Mouse (Mus musculus): ENCODE measurements around the gene Ginm1. TPM values are rescaled to one million over a fixed set of nuclear protein-coding genes. Genes with fewer than 3 reads are reported as not detected.
"Not testable (repeated sequence)": the region's sequence is repeated elsewhere in the genome, so short reads cannot be mapped to it uniquely, and the experiment has no call there.

Gene Ginm1
- total RNA-seq, 1 experiment from 2014 or later, result 51.2 TPM

DNA sequence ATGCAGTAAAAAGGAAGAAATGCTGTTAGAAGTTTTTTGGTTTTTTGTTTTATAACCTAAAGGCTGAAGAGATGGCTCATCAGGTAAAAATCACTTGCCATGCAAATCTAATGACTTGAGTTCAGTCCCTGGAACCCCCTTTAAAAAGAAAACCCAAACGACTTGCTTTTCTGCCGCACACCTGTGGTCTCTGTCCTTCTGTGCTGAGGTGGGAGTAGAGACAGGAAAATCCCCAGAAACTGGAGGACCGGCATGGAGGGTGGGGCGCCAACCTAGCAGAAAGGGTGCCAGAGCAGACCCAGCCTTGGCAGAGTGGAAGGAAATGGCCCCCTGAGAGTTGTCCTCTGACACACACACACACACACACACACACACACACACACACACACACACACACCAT, 26.1 kb upstream of the Ginm1 start:
- ATAC-seq (replicated peaks; ENCODE audit: low read depth, poor library complexity, severe bottlenecking), result no peak

DNA sequence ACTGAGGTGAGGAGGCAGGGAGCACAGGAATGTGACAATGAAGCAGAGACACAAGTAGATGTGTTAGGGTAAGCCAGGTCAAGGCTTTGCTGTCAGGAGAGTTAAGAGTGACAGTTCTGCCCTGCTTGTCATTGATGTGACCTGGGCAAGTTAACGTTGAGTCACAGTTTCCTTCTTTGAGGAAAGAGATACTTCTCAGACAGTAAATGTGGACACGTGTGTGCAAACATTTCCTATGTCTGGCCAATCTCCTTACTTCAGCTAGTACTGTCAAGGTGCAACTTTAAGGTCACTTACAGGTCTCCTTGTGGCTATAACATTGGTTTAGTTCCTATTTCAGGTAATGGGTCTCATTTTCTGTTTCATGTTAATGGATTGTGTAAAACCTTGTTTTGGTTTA, 23.9 kb upstream of the Ginm1 start:
- ATAC-seq (replicated peaks; ENCODE audit: low read depth, poor library complexity, severe bottlenecking), result no peak

DNA sequence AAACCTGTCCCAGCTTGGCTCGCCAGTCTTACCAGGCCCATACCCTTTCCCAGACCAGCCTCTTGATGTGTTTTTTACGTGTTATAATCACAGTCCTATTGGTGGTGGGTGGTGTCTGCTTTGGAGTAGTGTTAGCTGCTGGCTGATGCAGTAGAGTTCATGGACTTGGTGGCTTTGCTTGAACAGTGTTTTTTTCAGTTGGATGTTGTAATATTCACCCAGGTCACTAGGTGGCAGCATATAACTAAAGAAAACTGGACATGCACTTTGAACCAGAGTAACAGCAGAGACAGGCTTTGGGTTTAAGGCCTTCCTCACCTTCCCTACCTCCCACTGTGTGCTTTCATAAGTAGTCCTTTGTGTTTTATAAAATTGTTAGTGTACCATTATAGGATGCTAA, 17.3 kb upstream of the Ginm1 start:
- ATAC-seq (replicated peaks; ENCODE audit: low read depth, poor library complexity, severe bottlenecking), result peak; percentile 87

DNA sequence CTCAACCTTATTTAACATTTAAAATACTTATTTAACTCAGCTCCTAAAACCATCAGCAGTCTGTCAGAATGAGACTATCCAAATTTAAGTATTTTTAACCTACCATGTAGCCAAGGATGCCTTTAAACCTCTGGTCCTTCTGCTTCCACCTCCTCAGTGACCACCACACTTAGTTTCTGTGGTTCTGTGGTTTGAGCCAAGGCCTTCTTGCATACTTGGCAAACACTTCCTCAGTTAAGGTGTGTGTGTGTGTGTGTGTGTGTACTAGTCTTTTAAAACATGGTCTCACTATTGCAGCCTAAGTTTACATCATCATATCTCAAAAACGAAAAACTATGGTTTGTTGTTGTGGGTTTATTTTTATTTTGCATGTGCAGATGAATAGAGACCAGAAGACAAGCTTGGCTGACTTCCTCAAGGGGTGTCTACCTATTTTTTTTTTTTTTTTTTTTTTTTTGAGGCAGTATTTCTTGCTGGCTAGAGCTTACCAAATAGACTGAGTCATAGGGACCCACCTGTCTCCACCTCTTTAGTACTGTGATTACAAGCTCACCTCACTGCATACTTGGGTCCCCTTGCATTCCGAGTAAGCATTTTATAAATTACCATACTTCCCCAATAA, 10.0 kb upstream of the Ginm1 start:
- no peak for ATAC-seq (replicated peaks; ENCODE audit: low read depth, poor library complexity, severe bottlenecking)

DNA sequence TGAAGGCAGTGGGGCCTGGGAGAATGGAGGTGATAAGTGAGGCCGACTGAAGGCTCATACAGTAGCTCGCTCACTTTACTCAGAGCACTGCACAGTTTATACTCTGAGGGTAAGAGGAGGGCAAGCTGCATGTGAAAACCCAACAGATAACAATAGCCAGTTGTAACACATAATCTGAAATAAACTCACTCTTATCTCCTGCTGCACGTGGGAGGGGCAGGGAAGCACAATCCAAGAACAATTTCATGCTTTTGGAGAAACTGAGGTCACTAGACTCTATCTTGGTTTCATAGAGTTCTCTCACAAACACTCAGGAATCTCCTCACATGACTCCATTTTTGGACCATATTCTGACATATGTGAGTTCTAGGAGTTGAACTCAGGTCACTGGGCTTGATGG, 8.6 kb upstream of the Ginm1 start:
- ATAC-seq (replicated peaks; ENCODE audit: low read depth, poor library complexity, severe bottlenecking), result no peak

DNA sequence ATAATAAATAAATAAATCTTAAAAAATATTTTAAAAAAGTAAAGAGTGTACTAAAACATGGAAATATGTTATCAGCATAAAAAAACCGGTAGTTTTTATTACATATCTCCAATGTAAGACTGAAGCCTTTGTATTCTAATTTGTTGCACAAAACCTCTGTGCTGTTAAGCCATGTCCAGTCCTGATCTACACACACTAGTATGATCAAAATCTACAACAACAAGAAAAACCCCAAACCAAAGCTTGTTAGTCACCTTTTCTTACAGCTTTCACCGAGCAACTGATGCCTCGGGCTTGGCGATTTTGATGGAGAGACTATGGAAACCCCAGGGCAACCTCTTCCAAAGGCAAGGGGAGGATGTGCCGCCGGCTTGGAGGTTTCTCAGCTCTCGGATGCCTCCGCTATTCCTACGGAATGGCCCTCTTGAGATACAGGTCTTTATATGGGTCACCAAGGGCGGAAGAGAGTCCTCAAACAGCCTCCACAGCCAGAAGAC, 322 bp downstream of the Ginm1 start:
- no peak; the same call in 1 of the 2 replicates for ATAC-seq (replicated peaks; ENCODE audit: low read depth, poor library complexity, severe bottlenecking)

DNA sequence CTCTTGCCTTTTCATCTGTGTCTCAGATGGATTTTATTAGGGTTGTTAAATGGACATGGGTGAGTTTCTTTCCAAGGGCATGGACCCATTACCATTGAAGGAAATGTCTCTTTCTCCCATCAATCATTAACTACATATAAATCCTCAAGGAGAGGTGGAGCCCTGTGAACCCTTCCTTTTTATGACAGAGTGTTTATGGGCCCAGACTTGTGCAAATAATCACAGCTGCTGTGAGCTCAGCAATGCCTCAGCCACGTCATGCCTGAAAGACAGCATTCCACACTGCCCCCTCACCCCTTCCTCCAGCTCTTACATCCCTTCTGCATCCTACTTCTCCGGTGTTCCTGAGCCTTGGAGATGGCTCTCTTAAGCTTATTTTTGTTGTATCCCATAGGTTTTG, 5.3 kb downstream of the Ginm1 start:
- no peak for ATAC-seq (replicated peaks; ENCODE audit: low read depth, poor library complexity, severe bottlenecking)

DNA sequence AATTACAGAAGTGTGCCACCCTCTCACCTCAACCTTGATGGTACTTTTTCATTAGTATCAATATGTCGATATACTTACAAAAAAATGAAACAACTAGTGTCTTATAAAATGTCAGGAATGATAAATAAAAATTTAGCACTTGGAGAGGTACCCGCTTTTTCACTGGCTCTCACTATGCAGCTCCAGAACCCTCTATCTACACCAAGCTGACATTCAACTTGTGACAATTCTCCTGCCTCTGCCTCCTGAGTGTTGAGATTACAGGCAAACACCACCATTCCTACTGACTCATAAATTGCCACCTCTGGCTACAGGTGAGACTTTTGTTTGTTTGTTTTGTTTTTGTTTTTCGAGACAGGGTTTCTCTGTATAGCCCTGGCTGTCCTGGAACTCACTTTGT, 11.4 kb downstream of the Ginm1 start:
- peak; percentile 4; the same call in 1 of the 2 replicates for ATAC-seq (replicated peaks; ENCODE audit: low read depth, poor library complexity, severe bottlenecking)

DNA sequence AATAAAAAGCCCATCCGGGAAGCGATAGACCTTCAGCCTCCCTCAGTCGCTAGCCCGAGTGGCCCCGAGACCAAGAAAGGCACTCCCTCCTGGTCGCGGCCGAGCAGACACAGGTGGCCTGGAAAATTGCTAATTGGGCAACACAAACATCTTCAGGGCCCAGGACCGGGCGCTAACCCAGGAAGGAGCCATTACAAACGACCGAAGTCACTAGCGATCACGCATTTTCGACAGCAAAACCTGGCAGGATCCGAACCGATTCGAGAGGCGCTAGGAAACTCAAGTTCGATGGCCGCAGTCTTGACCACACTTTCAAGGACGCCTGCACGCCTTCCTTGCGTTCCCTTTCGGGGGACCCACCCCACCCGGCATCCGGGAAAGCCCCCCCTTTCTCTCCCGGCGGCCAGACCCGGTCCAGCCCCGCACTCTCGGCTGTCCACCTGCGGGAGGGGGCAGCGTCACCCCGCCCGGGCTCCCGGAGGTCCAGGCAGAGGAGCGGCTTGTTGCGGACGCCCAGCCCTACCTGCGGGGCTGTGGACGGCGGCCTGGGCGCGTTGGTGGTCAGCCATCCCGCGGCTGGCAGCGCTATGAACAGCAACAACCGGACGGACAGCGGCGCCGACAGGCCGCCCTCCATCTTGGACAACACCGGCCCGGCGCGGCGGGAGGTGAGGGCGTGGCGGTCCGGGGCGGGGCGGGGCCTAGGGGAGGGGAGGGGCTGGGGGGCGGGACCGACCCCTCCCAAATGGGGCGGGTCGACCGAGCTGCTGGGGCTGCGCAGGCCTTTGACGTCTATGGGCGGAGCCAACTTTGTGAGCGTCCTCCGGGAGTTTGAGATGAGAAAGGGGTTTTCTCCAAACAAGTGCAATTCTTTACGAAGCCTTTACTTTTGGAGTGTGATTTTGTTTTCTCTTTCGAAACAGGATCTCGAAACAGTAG, 12.1 kb downstream of the Ginm1 start:
- peak; percentile 94 for ATAC-seq (replicated peaks; ENCODE audit: low read depth, poor library complexity, severe bottlenecking)

DNA sequence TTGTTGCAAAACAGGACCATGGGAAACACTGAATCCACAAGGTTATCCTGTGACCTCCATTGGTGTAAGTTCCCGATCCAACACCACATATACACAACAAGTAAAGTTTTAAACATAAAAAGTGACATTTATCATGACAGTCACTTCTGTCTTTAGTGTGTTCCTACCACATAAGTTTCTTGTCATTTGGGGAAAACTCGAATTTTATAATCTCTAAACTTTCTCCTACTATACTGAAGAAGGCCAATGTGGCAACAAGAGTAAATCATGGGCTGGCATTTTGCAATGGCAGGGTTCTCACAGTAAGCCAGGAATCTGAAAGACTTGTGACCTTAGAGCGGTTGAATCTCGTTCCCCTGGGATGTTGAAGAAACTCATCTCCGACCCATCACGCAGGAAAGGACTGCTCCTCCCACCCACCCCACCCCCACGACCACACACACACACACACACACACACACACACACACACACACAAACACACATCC, 12.8 kb downstream of the Ginm1 start:
- ATAC-seq (replicated peaks; ENCODE audit: low read depth, poor library complexity, severe bottlenecking), result no peak

DNA sequence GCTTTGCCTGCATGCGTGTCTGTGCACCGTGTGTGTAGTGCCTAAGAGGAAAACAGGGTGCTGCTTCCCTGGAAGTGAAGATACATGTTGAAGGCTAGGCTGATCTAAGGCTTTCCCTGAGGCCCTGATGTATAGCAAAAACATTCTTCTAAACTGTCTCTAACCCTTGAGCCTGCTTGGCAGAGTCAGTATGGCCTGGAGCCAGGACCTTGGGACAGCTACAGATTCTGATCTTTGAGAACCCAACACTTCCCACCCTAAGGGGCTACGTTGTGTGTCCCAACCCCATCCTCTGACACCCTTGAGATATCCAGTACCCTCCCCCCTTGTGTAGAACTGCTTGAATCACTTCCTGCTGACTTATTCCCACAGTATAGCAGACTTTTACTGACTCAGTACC, 14.3 kb downstream of the Ginm1 start:
- no peak for ATAC-seq (replicated peaks; ENCODE audit: low read depth, poor library complexity, severe bottlenecking)

DNA sequence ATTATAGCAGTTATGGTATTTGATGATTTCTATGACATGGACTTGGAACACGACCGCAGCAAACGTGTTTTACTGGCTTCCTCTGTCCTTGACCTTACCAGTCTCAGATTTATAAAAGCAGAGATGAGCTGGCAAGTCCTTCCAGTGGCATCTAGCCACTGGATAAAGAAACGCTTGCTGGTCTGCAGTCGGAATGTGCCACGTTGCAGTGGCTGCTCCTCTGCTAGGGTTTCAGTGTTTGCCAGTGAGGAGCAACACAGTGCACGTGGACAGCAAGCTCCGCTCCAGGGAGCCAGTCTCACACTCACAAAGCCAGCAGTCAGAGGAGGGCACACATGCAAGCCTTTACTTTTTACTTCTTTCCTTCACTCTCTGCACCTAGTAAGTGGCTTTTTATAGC, 17.2 kb downstream of the Ginm1 start:
- ATAC-seq (replicated peaks; ENCODE audit: low read depth, poor library complexity, severe bottlenecking), result no peak

DNA sequence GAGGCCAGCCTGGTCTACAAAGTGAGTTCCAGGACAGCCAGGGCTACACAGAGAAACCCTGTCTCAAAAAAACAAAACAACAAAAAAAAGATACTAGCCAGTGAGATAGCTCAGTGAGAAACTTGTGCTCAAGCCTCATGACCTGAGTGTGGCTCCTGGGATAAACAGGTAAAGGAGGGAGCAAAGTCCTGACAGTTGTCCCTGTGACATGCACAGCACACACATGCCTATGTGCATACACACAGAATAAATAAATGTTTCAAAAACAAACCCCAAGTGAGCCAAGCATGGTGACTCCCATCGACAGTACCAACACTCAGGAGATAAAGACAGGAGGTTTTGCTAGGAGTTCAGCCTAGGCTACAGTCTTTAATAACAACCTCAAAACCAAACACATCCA, 19.9 kb downstream of the Ginm1 start:
- no peak for ATAC-seq (replicated peaks; ENCODE audit: low read depth, poor library complexity, severe bottlenecking)

DNA sequence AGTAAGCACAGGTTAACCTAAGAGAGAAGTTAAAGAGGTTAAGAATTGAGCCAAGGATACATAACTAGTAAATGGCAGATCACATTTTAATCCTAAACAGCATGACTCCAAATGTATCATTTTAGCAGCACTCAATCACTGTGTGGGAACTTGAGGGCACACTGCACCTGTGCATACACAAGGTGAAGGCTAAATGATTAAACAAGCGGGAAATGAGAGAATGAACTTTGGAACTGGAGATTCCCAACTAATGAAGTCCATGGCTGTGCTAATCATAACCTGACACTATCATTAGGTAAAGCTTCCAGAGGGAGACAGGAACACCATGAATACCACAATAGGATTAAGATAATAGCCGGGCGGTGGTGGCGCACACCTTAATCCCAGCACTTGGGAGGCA, 20.3 kb downstream of the Ginm1 start:
- ATAC-seq (replicated peaks; ENCODE audit: low read depth, poor library complexity, severe bottlenecking), result no peak

DNA sequence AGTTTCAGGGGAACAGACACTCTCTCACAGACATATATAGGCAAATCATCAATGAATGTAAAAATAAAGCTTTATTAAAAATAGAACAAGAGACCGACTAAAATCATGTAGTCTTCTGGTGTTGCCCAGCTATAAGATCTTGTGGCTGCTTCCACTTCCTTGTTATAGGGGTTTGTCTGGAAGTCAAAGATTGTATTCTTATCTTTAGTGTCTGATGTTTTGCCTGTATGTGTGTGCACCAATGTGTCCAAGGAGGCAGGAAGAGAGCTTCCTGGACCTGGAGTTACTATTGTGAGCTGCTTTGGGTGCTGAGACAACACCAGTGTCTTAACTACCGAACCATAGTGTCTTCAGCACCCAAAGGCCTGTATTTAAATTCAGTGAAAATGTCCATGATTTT, 35.1 kb downstream of the Ginm1 start:
- ATAC-seq (replicated peaks; ENCODE audit: low read depth, poor library complexity, severe bottlenecking), result 0 out of 2 replicates have a peak, but pooled peaks have one; percentile 32

DNA sequence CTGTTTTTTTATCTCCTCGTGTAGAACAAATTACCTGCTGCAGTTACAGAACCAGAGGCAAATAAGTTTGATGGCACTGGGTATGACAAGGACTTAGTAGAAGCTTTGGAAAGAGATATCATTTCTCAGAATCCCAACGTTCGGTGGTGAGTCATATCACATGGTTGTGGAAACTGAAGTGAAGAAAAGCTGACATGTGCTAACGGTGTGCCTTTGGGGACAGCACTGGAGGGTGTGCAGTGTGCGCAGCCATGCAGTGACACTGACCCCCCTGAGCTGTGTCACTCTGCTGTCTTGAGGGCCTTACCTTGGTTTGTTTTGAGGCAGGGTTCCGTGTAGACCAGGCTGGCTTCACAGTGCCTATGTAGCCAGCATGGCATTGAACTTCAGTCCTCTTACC, 43.9 kb downstream of the Ginm1 start:
- ATAC-seq (replicated peaks; ENCODE audit: low read depth, poor library complexity, severe bottlenecking), result no peak

DNA sequence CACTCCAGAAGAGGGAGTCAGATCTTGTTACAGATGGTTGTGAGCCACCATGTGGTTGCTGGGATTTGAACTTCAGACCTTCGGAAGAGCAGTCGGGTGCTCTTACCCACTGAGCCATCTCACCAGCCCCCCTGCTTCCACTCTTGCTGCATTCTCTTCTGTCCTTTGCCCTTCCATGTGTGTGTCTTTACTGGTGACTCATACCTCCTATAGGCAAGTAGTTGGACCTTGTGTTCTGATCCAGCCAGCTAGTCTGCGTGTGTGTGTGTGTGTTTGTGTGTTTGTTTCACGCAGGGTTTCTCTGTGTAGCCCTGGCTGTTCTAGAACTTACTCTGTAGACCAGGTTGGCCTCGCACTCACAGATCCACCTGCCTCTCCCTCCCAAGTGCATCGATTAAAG, 47.1 kb downstream of the Ginm1 start:
- not testable (repeated sequence) for ATAC-seq (replicated peaks; ENCODE audit: low read depth, poor library complexity, severe bottlenecking)

DNA sequence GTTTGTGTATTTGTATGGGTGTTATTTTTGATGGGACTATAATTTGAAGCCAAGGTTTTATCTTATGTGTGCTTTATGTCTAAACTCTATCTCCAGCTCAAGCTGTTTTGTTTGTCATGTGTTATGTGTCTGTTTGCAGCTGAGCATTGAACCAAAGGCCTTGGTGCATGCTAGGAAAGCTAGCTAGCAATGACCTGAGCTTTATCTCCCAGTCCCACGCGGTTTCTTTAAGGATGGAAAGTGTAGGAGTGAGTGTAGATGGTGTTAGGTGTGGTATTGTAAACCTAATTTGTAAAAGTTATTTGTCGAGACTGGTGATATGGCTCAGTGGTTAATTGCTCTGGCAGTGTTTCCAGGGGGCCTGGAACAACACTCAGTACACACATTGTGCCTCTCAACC, 54.7 kb downstream of the Ginm1 start:
- ATAC-seq (replicated peaks; ENCODE audit: low read depth, poor library complexity, severe bottlenecking), result 0 out of 2 replicates have a peak, but pooled peaks have one; percentile 36

DNA sequence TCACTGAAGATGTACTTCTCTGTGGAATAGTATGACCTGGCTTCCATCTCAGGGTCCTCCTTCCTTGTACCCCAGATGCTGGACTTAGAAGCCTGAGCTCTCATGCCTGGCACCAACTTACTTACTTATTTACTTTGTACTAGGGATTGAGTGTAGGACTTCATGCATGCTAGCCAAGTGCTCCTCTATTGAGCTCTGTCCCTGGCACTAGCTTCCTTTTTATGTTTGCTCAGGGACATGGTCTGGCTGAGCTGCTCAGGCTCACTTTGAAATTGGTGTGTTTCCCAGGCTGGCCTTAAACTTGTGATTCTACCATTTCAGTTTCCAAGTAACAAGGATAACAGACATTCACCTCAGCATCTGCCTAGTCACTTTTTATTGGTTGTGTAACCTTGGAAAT, 55.5 kb downstream of the Ginm1 start:
- ATAC-seq (replicated peaks; ENCODE audit: low read depth, poor library complexity, severe bottlenecking), result no peak

DNA sequence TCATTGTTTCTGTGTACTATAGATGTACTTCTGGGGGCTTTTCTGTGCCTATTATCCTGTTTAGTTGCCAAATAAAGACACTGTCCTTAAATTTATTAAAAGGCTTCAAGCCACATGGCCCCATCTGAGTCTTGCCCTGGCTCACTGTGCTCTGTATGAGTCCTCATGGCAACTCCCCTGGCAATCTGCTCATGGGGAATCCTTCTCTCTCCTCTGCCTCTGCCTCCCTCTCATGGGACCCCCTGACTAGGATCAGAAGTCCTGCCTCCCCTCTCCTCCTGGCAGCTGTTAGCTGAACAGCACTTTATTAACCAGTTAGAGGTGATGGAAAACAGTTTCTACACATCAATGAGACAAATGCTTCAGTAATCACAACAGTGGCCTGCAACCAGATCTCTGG, 61.0 kb downstream of the Ginm1 start:
- no peak for ATAC-seq (replicated peaks; ENCODE audit: low read depth, poor library complexity, severe bottlenecking)

DNA sequence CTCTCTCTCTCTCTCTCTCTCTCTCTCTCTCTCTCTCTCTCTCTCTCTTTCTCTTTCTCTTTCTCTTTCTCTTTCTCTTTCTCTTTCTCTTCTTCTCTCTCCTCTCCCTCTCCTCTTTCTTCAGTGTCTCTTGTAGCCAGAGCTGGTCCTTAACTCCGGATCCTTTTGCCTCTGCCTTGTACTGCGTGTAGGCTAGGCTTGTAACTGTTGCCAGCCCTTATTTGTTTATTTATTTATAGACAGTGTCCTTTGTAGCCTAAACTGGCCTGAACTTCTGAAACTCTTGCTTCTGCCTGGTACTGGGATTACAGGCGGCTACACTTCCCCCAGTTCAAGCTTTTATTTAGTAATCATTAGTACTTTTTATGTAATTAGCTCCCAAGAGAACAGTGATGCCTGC, 65.6 kb downstream of the Ginm1 start:
- no peak for ATAC-seq (replicated peaks; ENCODE audit: low read depth, poor library complexity, severe bottlenecking)

Measured in common myeloid progenitor, adult 5-6 weeks (primary cell).